Mouse (Mus musculus) frontal cortex, postnatal 36 days (tissue): ENCODE data around the gene Stxbp3.
A peak's percentile ranks its signal among the peaks of the same experiment; 100 is the strongest.
"Not testable (repeated sequence)": the region's sequence is repeated elsewhere in the genome, so short reads cannot be mapped to it uniquely, and the experiment has no call there.

Experiments used
- DNase-seq, 2 experiments: peaks; one replicate each; pipeline ENCODE4 v3.0.0; 2022; ENCODE audit warnings: low spot score in 2 of 2

Stxbp3 gene

DNA sequence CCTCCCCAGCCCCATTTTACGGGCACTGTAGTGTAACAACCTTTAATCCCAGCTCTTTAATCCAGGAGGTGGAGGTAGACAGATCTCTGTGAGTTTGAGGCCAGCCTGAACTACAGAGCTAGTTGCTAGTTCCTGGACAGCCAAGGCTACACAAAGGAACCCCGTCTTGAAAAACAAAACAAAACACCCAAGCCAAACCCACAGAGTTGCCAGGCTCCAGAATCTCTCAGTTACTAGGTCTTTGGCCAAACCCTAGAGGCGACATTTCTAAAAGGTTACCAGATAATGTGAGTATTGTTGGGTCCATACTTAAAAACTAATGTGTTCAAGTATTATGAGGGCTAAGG is 16.8 kb upstream of the Stxbp3 start:
- DNase-seq, result no peak

DNA sequence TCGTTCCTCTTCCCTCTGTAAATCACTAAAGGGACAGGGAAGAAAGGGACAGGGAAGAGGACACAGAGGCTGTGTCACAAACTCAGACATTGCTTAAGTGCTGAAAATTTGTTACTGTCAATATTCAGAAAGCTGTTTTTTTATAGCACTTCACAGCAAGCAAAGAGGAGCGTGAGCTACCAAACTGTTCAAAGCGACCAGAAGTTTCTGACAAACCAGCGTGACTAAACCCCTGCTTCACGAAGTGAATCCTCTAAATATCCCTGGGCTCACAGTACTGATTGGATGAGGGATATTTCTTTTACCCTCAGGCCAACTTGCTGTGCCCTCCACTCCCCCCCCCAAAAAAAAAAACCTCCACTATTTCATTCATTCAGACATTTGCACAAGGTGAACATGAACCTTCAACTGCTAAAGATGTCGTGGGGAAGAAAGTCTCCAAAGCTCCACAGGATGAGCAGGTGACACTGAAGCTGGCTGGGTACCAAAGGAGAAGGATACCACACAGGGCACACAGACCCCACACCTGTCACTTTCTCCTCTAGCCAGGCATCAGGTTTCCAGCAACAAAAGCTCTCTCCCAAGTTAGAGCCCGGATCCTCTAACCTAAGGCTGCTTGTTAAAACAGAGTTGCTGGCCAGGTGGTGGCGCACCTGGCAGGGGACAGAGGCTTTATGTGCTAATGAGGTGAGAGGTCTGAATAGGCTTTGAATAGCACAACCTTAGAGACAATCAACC is 16.2 kb upstream of the Stxbp3 start:
- peak in 1 of 2 experiments; percentile 13 for DNase-seq

DNA sequence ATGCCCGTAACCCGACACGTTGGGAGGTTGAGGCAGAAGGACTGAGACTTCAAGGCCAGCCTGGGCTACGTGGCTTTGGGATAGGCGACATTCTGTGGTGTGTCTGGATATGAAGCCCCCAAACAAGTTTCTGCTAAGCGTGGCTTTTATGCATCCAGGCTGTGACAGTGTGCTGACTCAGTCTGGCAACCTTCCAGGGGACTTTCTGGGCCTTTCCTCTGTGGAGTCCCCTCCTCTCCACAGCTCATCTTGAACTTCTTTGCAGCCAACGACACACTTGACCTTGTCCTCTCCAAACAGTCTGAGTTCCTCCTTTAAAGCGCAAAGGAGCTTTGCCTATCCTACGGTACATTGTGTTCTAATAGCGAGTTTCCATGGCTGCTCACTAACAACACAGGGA is 15.5 kb upstream of the Stxbp3 start:
- DNase-seq, result peak in 1 of 2 experiments; percentile 16

DNA sequence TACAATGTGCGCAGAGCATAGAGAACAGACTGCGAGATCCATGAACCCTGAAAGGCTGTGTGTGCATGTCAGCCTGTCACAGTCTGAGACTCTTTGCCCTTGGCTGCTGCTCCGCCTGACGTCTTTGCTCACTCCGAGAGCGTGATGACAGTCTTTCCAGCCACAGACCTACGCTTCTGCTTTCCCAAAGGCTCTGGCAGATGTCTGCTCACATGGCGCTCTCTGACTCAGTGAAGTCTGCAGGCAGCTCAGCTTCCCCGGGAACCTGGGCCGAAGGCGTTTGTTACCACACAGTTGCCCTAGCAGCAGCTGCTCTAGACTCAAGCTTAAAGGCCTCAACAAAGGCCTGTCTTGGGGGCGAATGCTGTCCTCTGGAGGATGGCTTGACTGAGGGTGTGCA is 15.0 kb upstream of the Stxbp3 start:
- DNase-seq, result peak; percentile 85 to 94

DNA sequence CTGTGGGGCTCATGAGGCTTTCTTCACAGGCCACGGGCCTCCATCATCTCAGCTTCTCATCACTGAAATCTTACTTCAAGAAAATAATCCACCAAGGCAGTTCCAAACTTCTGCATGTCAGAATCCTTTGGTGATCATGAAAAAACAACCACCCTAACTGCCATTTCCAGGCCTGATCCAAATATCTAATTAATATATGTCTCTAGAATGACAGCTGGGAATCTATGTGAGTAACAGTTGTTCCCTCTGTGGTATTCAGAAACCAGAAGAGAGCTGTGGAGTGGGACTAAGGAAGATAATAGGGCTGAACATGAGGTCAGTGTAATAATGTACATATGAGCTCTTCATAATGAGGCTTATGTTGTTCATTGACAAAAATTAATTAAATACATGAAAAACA is 12.9 kb upstream of the Stxbp3 start:
- DNase-seq, result no peak

DNA sequence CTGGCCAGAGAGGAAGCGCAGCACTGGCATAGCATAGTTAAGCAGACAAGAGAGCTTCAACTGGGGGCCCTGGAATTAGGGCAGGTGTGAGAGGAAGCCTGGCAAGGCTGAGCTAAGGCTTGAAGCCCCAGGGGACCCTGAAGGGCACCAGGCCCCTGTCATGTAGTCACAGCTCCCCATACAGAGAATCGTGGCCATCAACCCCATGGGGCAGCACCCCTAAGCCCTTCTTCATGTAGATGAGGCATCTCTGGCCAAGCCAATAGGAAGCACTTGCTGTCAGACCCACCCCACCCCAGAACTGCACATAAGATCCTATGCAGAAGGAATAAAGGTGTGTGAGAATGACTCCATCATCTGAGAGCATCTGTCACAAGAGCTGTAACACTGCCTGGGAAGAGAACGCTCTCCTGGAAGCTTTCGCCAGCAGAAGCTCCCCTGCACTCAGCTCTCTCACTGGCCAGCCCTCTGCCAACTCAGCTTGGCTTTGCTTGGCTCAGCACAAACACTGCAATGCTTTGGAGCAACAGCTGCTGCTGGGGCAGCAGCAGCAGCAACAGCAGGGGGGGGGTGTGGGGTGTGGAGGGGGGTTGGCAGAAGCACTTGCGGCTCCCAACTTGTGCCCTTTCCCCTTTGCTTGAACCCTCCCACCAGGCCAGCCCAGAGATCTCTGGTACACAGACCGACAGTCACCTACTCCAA is 11.8 kb upstream of the Stxbp3 start:
- peak in 1 of 2 experiments; percentile 22 for DNase-seq

DNA sequence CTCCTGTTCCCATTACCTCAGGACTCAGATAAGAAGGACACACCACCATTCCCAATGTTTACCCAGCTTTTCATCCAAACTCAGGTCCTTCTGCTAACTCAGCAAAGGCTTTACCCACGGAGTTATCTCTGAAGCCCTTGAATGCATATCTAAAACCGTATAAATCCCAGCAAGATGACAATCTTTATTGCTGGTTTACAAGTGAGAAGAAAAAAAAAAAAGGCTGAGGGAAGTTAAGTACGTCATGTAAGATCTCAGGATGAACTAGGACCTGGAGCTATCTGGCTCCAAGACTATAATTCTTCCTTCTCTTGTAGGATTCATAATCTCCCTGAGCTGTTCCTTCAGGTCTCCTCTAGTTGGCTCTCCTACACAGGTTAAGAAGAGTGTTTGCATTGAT is 11.2 kb upstream of the Stxbp3 start:
- DNase-seq, result no peak

DNA sequence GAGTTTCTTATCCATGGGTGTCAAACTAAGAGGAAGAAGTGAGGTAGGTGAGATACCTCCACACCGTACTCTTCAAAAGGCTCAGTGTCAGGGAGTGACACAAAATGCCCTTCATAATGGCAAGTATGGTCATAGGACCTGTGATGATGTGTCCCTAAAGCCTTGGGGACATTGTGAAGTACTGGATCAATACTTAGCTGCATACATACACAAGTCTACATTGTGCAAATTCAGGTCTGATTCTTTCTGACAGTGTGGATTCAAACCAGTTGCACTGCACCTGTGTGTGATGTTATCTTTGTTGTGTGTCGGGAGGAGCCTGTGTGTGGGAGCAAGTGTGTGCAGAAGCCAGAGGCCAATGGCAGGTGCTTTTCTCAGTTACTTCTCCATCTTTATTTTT is 10.7 kb upstream of the Stxbp3 start:
- no peak for DNase-seq

DNA sequence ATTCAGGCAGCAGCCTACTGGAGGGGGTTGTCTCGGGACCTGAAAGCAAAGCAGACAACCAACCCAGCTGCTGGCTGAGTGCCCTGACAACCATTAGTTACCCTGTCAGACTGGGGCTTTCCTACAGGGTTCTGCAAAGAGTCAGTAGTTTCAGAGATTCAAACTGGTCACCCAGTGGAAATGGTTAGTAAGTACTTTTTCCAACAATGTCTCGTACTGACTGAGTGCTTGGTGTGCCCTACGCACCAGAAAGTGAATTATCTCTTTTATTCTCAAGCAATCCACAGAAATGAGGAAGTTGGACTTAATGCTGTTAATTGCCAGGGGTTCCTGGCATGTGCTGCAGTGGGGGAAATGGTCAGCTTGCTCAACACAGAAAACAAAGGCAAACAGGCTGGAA is 10.2 kb upstream of the Stxbp3 start:
- DNase-seq, result no peak

DNA sequence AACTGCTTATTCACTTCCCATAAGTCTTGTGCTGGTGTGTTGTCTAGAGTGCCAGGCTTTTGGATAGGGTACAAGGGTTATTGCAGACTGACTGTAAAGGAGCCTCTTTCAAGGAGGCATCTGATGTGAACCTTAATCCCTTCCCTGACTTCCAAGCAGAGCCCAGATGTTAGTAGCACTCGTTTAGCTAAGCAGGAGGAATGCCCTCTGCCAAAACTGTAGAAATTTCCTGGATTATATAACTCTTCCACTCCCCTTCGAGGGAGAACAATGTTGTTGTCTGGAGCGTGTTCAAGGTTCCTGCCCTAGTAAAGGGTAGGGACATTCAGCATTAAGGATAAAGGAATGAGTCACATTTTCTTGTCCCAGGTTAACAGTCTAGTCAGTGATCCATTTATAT is 6.3 kb upstream of the Stxbp3 start:
- DNase-seq, result no peak

DNA sequence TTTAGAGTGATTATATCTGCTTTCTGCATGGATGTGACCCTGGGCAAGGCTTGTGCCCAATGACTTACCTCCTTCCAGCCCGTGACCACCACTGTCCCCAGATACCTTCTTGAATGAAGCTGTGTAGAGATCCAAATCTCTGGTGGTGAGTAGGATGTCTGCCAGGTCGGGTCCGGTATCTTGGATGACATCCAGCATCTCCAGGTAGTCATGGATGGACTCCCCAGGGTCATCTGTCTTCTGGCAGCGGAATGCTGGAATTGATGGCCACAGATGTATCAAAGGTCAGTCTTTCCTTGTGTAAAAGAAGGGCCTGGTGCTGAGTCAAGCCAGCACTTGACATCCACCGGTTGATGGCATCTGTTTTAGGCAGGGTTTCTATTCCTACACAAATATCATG is 4.2 kb upstream of the Stxbp3 start:
- no peak for DNase-seq

DNA sequence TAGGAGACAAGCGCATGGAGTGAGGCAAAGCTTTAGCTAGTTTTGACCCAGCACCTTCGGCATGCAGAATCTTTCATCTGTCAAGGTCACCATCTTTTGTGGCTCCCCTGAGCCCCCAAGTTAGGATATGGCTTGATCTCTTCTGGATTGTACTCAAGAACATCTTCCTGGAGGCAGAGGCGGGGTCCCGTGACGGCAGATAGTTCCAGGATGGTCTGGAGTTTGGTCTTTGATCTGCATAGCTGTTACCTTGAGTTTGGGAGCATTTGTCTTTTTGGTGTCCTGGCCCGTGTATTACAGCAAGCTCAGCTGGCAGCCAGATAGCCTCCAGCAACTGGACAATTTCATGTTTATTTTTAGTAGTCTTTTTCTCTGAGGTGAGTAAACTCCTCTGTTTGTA is 3.7 kb upstream of the Stxbp3 start:
- no peak for DNase-seq

DNA sequence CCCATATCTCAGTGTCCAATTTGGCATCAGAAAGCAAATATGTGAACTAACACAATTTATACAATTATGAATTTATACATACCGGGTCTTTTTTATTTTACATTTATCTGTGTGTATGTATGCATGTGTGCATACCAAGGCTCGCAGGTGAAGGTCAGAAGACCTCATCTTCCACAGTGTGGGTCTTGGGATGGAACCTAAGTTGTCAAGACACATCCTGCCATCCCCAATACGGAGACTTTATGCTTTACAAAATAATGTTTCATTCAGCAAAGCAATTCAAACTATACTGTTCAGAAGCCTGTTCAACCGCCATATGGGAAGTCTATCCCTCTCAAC is 359 bp upstream of the Stxbp3 start:
- no peak for DNase-seq

DNA sequence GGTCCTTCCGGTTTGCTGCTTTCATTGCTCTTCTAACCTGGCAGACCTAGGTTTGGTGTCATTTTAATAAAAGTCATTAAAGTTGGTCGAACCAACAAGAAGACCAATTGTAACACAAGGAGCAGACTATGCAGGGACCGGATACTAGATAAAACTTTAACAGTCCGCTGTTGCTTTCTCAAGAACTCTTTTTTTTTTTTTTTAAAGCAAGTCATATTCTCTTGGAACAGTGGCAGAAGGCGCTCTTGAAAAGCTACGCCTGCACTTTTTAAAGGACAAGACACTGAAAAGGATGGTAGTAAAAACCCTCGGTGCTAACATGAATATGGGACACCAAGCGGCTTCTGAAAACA is 703 bp downstream of the Stxbp3 start:
- DNase-seq, result no peak

DNA sequence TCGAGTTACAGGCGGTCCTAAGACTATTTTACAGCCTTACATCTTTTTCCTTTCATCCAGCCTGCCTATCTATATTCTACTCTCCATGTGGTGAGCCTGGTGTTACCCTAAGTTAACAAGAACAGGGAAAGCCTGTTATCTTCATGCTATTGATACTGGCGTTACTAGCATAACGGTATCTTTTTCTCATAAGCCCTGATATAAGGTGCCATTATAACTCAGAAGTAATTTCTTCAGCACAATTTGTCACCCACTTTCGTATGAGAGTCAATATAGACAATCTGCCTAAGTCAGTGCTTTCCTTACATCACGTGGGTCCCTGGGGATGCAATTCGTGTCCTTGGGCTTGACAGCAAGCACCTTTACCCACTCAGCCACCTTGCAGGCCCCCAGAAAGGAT is 1.3 kb downstream of the Stxbp3 start:
- DNase-seq, result no peak

DNA sequence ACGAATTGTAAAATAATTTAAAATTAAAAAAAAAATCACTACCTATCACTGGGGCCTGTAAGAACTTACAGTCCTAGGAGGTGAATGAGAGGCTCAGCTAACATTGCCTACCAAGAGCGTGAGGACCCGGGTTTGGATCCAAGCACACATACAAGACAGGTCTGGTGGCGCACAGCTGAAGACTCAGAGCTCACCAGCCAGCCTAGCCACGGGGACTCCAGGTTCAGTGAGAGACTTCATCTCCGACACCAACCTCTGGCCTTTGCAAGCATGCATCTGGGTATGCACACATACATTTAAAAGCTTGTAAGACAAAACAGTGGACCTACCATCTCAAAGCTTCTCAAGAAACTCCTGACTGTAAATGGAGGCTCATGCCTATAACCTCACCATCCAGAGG is 3.4 kb downstream of the Stxbp3 start:
- no peak for DNase-seq

DNA sequence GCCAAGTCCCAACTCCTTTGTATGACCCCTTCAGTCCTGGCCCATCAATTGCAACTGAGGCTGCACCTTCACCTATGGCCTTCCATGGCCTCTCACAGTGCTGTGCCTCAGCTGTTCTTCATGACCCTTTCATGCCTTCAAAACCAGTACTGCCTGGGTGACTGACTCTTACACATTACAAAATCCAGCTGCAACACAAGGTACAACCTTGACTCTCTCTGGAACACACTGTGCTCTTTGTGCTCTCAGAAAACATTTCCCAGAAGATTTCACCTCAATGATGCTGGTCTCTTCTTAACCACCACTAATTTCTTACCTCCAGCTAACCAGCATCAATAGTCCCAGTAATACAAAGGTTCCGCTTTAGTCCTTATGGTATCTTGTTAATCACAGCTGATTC is 6.6 kb downstream of the Stxbp3 start:
- DNase-seq, result not testable (repeated sequence)

DNA sequence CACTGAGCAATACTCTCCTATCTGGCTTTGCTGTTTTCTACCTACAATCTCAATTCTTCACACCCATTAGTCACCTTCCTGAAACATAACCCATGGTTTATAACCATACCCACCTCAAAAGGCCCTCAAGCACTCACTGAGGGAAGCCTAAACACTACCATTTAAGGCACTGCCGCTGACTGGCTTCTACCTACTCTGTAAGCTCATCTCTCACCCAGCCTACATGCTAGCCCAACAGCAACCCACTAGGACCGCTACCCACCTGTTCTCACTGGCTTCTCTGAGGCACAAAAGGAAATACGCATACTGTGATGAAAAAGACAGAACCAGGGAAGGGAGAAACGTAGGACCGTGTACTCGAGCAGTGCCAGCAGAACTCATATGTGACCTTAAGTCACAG is 8.6 kb downstream of the Stxbp3 start:
- DNase-seq, result no peak

DNA sequence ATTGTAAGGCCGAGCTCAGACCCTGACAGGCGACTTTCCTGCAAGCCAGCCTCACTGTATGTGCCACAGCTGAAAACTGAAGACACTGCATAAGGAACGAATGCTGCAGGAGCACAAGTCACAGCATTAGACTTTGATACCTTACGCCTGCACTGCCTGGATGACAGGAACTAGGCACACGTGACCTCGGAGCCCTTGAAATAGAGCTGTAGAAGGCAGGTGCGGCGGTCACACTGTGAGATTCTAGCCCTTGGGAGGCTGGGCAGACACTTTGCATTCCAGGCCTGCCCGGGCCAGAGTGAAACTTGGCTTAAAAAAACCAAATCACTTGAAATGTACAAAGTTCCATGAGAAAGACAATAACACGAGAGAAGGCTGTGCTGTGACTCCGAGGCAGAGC is 9.8 kb downstream of the Stxbp3 start:
- DNase-seq, result no peak

DNA sequence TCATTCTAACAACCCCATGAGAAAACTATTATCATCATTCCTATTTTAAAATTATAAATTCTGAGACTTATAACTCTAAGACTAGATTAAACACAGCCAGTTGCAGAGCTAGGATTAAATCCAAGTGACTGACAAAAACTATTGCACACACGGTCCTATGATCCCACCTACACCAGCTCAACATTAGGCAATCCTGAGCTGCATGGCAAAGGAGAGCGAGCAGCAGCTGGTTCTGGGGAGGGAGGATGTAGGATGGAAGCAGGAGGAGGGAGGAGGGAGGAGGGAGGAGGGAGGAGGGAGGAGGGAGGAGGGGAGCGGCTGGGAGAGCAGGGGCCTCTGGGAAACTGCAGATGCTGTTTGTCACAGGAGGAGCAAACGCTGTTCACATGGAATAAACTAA is 24.7 kb downstream of the Stxbp3 start:
- no peak for DNase-seq

DNA sequence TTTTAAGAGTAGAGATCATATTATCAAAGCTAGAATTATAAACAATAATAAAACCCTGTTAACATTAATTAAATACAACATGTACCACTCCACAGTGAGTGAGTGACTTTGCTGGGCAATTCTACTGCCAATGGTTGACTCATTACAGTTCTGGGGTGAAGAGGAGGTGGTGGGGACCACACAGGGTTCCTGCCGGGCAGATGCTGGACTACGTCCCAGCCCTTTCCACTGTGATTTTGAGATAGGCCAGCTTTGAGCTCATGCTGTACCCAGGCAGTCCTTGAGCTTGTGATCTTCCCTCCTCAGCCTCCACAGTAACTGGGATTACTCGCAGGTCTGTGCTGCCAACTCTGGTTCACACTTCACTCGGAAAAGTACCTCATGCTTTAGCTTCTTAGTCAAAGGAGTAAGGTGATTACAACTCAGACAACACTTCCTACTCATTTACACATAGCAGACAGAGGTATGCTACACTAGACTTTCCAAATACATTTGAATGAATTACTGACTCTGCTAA is 29.5 kb downstream of the Stxbp3 start:
- no peak for DNase-seq

DNA sequence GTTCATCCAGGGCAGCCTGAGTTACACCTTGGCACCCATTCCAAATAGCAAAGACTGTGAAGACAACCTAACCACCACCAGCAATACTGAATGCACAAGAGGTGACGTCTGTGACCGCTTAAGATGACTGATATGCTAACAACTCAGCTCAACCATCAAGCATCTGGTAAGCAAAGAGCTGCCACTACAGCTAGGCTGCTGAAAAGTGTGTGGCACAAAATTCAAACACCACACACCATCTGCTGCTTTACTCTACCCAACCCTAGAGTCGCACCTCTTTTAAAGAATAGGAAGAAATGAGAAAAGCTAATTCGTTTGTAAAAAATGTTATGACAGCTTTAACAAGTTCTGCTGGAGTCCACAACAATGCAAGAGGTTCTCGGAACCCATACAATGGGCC is 34.7 kb downstream of the Stxbp3 start:
- DNase-seq, result peak in 1 of 2 experiments; percentile 46

DNA sequence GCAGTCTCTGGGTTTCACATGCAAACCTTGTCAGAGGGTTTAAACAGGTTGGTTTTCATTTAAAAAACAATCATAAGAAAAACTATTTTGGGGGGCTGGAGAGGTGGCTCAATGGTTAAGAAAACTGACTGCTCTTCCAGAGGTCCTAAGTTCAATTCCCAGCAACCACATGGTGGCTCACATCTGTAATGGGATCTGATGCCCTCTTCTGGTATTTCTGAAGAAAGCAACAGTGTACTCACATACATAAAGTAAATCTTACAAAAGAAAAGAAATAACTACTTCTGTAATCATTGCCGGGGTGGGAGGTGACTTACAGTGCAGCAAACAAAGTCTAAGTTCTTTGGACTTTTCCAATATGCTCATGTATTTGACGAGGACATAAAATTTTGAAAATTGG is 42.0 kb downstream of the Stxbp3 start:
- no peak for DNase-seq

DNA sequence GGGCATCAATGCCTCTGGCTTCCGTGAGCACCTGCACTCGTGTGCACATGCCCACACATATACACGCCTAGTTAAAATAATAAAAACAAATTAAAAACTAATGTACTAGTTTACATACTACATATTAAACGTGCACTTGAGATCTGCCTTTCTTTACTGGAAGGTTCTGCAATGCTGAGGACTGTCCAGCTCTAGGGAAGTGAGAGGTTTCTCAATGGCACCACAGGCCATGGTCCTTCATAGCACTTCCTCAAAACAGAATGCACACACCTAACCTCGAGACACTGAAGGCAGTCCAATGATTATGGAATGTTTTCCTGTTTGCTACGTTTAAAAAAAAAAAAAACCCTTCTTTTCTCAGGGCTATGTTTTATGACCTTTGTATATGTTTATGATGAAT is 42.6 kb downstream of the Stxbp3 start:
- no peak for DNase-seq
